In genomic region chr5:67846361-67847224, GRCm38 (mm10) we compare ENCODE assay signal across 8 mouse cellular contexts. TPM values are rescaled to one million over a fixed set of nuclear protein-coding genes. Genes with fewer than 3 reads are reported as not detected.
DNase-seq lines count a peak whose midpoint lies in the region; ATAC-seq and TF ChIP-seq lines count a peak whose summit lies in the region.

No protein-coding gene starts in this region.

- intact Hi-C loops in heart, postnatal 14 days (cut with DNase I) = loop anchor here (2.0 to 5.0 kb wide), 4 partner anchors 49 to 166 kb away; no protein-coding TSS in a partner anchor

- in situ Hi-C loops in ES-E14 (cut with MboI; ENCODE audit: low sequenced_read_pairs in 2 of 2, unreplicated experiment in 2 of 2) = no loop called here

- DNase-seq in ES-E14 (ENCODE audit: low read depth, low spot score) = no peak
- peak; percentile 48 for DNase-seq in c-Kit-positive CD71-negative TER-119-negative erythroid progenitor cells, embryonic 14.5 days (ENCODE audit: low read depth)
- DNase-seq in heart, postnatal 14 days = peak; percentile 11 to 48
- DNase-seq in layer of hippocampus, adult 18-20 months (ENCODE audit: low spot score in 2 of 2) = peak; percentile 40 to 58
- DNase-seq in thymus, postnatal 0 days (ENCODE audit: low spot score) = peak; percentile 76

- no peaks in the 10 kb centered on the region for H3K9me3 ChIP-seq in ES-E14 (ENCODE audit: control insufficient read depth, insufficient read depth, low read depth, low read length)
- H3K9me3 ChIP-seq in forebrain, embryonic 12.5 days = no peaks in the 10 kb centered on the region
- no peaks in the 10 kb centered on the region for H3K9me3 ChIP-seq in lung, embryonic 15.5 days

- peaks cover 1 to 24% of the 10 kb centered on the region in 2 experiments; a peak in 2 of 4 replicates for H3K4me1 ChIP-seq in ES-E14 (ENCODE audit: control insufficient read depth in 2 of 2, insufficient read depth in 2 of 2, low read length in 2 of 2, poor library complexity in 1 of 2)
- peaks cover 50% of the 10 kb centered on the region for H3K4me1 ChIP-seq in forebrain, embryonic 12.5 days
- H3K4me1 ChIP-seq in lung, embryonic 15.5 days = peaks cover 19% of the 10 kb centered on the region

- peak overlapping the region; percentile 81 for H3K4me2 ChIP-seq in forebrain, embryonic 12.5 days
- peak overlapping the region; percentile 94 for H3K4me2 ChIP-seq in lung, embryonic 15.5 days

- under 1% methylated on average over 35 of the region's 39 CpGs for WGBS in forebrain, embryonic 12.5 days
- WGBS in lung, embryonic 15.5 days = under 1% methylated on average over 39 of the region's 39 CpGs

- no peaks in the 10 kb centered on the region for H3K36me3 ChIP-seq in ES-E14 (ENCODE audit: control insufficient read depth, insufficient read depth, low read length, poor library complexity, severe bottlenecking)
- no peaks in the 10 kb centered on the region for H3K36me3 ChIP-seq in forebrain, embryonic 12.5 days (replicated peaks)
- no peaks in the 10 kb centered on the region for H3K36me3 ChIP-seq in lung, embryonic 15.5 days

- ATAC-seq in forebrain, embryonic 12.5 days (ENCODE audit: low FRiP score) = no peak
- ATAC-seq in lung, embryonic 15.5 days (ENCODE audit: borderline replicate concordance, extremely low read depth, low FRiP score, low TSS enrichment) = no peak; the same call in 1 of the 2 replicates
- ATAC-seq in neutrophil, adult 5-6 weeks (ENCODE audit: extremely low read depth, insufficient number of reproducible peaks, low FRiP score, poor library complexity, severe bottlenecking) = peak; percentile 37

- H3K27ac ChIP-seq in ES-E14 (ENCODE audit: insufficient read depth, low read depth, low read length, poor library complexity, severe bottlenecking) = no peak overlapping the region
- peak overlapping the region; percentile 84 for H3K27ac ChIP-seq in forebrain, embryonic 12.5 days
- H3K27ac ChIP-seq in lung, embryonic 15.5 days = peak overlapping the region; percentile 69

- H3K4me3 ChIP-seq in ES-E14 (ENCODE audit: insufficient read depth in 1 of 2, low read depth in 1 of 2, low read length in 2 of 2, poor library complexity in 1 of 2, severe bottlenecking in 1 of 2) = peak overlapping the region; percentile 86 to 94
- peak overlapping the region; percentile 88 for H3K4me3 ChIP-seq in forebrain, embryonic 12.5 days (replicated peaks)
- H3K4me3 ChIP-seq in lung, embryonic 15.5 days = peak overlapping the region; percentile 83

- no peaks in the 10 kb centered on the region for H3K27me3 ChIP-seq in forebrain, embryonic 12.5 days
- H3K27me3 ChIP-seq in lung, embryonic 15.5 days = peaks cover 6% of the 10 kb centered on the region

- peak overlapping the region; percentile 79 for H3K9ac ChIP-seq in ES-E14 (ENCODE audit: insufficient read depth, low read depth, low read length, poor library complexity, severe bottlenecking)
- H3K9ac ChIP-seq in forebrain, embryonic 12.5 days = peak overlapping the region; percentile 85
- H3K9ac ChIP-seq in lung, embryonic 15.5 days = peak overlapping the region; percentile 59

TF ChIP-seq in ES-E14, 5 proteins besides CTCF, POLR2A, EP300 and RAD21:
- TF ChIP-seq MAFK (IDR thresholded peaks at IDR 0.05; ENCODE audit: insufficient read depth, low read depth, low read length) (no peak), ZNF384 (IDR thresholded peaks at IDR 0.05; ENCODE audit: low read depth, low read length) (no peak), HCFC1 (IDR thresholded peaks at IDR 0.05; ENCODE audit: borderline replicate concordance, insufficient read depth, low read length) (no peak), CHD2 (IDR thresholded peaks at IDR 0.05; ENCODE audit: low read depth, low read length) (no peak), ZC3H11A (IDR thresholded peaks at IDR 0.05; ENCODE audit: borderline replicate concordance, low read depth, low read length) (no peak)

RNA-seq across cellular contexts. Expression of gene Atp8a1, which starts 0.6 kb away (rescaled TPM):
- total RNA-seq in ES-E14 (2012; rRNA removed) = 13.7 and 18.3 TPM in 2 replicates
- 25.2 and 28.1 TPM in 2 replicates for polyA plus RNA-seq in forebrain, embryonic 12.5 days (2016; fragmentation: Nextera tagmentation; extraction: Ambion mirVana)
- 10 to 100 TPM; 17.2 to 19.6 TPM for total RNA-seq in heart, postnatal 14 days (2021)
- 100 to 1,000 TPM; 170 to 193 TPM for total RNA-seq in layer of hippocampus, adult 18-20 months (2021)
- 46.9 and 53.6 TPM in 2 replicates for polyA plus RNA-seq in lung, embryonic 15.5 days (2015; fragmentation: Nextera tagmentation; extraction: Ambion mirVana)
- 86.7 and 91.2 TPM in 2 replicates for total RNA-seq in neutrophil, adult 5-6 weeks (2017)
- polyA plus RNA-seq in thymus, postnatal 0 days (2015; fragmentation: Nextera tagmentation; extraction: Ambion mirVana) = 16.5 and 16.7 TPM in 2 replicates
